Mouse (Mus musculus) forebrain, embryonic 14.5 days (tissue): Measurements from ENCODE around the gene 1520401A03Rik. TPM values are rescaled to one million over a fixed set of nuclear protein-coding genes. Genes with fewer than 3 reads are reported as not detected.
A peak's percentile ranks its signal among the peaks of the same experiment; 100 is the strongest.
"Not testable (repeated sequence)": the region's sequence is repeated elsewhere in the genome, so short reads cannot be mapped to it uniquely, and the experiment has no call there.

Source experiments
- ATAC-seq: fragments of 200-750 bp; cut with Nextera tagmentation; 2 replicates; pipeline ENCODE4 v1.8.0; 2017; ENCODE audit warnings: mild to moderate bottlenecking, moderate library complexity
- DNase-seq: peaks from one replicate; pipeline ENCODE4 v3.0.0-alpha.2; 2015; ENCODE audit warnings: low spot score
- H3K27ac ChIP-seq: fragments of 300-500 bp; sonication (generic); 2 replicates; pipeline ENCODE4 v1.5.1; 2014; ENCODE audit warnings: low read depth, mild to moderate bottlenecking, control low read depth, low read length, moderate library complexity
- H3K27me3 ChIP-seq: fragments of 300-500 bp; sonication (generic); replicated peaks from 2 replicates; pipeline ENCODE4 v1.6.1; 2014; ENCODE audit warnings: low read length, control low read depth, mixed read lengths; ENCODE audit not compliant: control insufficient read depth, insufficient read depth
- H3K36me3 ChIP-seq: fragments of 300-500 bp; sonication (generic); 2 replicates; pipeline ENCODE4 v1.6.1; 2014; ENCODE audit warnings: low read length, control low read depth; ENCODE audit not compliant: control insufficient read depth, insufficient read depth
- H3K4me1 ChIP-seq: fragments of 300-500 bp; sonication (generic); 2 replicates; pipeline ENCODE4 v1.6.1; 2014; ENCODE audit warnings: antibody characterized with exemption, low read length, control low read depth; ENCODE audit not compliant: control insufficient read depth, insufficient read depth
- H3K4me2 ChIP-seq: fragments of 300-500 bp; sonication (generic); 2 replicates; pipeline ENCODE4 v1.6.1; 2014; ENCODE audit warnings: mild to moderate bottlenecking, control low read depth, low read length
- H3K4me3 ChIP-seq: fragments of 300-500 bp; sonication (generic); 2 replicates; pipeline ENCODE4 v1.5.1; 2014; ENCODE audit warnings: low read depth, low read length, control low read depth
- H3K9ac ChIP-seq: fragments of 300-500 bp; sonication (generic); 2 replicates; pipeline ENCODE4 v1.6.1; 2014; ENCODE audit warnings: mild to moderate bottlenecking, low read length, control low read depth, moderate library complexity
- H3K9me3 ChIP-seq: fragments of 300-500 bp; sonication (generic); replicated peaks from 2 replicates; pipeline ENCODE4 v1.6.1; 2016; ENCODE audit warnings: low read length, control low read depth, mixed read lengths; ENCODE audit not compliant: control insufficient read depth
- WGBS: fragments of 180-500 bp; shearing (Covaris S2); extraction: QIAGEN DNeasy Blood & Tissue Kit; methylation state at CpG from one replicate; pipeline ENCODE4 v1.1.7; 2014; 5-methylcytosine and 5-hydroxymethylcytosine counted together
- polyA plus RNA-seq: library from polyadenylated mRNA; unstranded; fragments of >200 nt; fragmentation: Nextera tagmentation; extraction: Ambion mirVana; gene quantifications from 2 replicates; pipeline ENCODE4 v1.2.1, GENCODE M21; 2014

The 1520401A03Rik gene
- polyA plus RNA-seq, result not detected in 2 replicates

DNA sequence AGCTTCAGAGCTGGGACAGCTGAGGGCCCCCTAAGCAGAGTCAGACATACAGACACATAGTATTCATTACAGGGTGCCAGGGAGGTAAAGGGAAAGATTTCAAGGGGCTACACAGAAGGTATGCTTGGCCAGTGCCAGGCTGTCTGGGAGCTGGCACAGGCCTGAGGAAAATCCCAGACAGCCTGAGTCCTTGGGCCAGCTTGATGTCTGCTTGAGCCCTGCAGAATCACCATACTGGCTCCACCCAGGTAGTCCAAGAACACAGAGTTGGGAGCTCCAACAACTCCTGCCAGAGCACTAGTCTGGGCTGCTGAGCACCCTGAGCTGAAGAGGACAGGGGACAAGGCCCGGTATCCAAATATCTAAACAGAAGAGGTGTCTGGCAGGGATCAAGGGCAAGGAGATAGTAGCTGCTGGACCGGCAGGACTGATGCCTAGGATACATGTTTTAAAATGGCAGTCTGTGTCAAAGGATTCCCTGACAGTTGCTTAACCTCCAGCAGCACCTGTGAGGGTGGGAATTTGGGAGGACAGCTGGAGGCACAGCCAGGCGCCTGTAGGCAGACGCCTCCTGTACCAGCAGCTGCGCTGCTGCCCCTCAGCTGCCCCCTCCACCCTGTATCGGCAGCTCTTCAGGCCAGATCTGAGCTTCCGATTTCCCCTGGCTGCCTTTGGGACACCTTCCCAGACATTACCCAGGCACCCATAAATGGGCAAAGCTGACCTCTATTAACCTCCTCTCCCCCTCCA is at the start of gene 1520401A03Rik:
Gene 1520401A03Rik, minus strand, starts transcription at position 408 of the 750 bp plus-strand sequence.
- 76% methylated on average over 7 of the region's 7 CpGs for WGBS

GRCm38 (mm10) chr17:23772219-23772556 is 49.6 kb upstream of the 1520401A03Rik start:
- not testable (repeated sequence) for H3K36me3 ChIP-seq, H3K27me3 ChIP-seq, H3K9me3 ChIP-seq, ATAC-seq, H3K27ac ChIP-seq, DNase-seq
- H3K4me3 ChIP-seq, result peak overlapping the region; percentile 89
- H3K9ac ChIP-seq, result peak overlapping the region; percentile 41; the same call in 1 of the 2 replicates
- H3K4me1 ChIP-seq, result peaks cover 11% of the 10 kb centered on the region
- WGBS, result 78% methylated on average over 2 of the region's 2 CpGs
- H3K4me2 ChIP-seq, result peak overlapping the region; percentile 49

More for the DNA sequence above, at the start of gene 1520401A03Rik:
- Histone ChIP-seq H3K27ac (no peak within 1 kb of the TSS), H3K9me3 (no peaks in the 10 kb centered on the region), H3K9ac (no peak within 1 kb of the TSS), H3K27me3 (no peaks in the 10 kb centered on the region), H3K4me2 (no peak within 1 kb of the TSS), H3K4me1 (peaks cover 11% of the 10 kb centered on the region; the same call in 1 of the 2 replicates), H3K36me3 (no peaks in the 10 kb centered on the region), H3K4me3 (no peak within 1 kb of the TSS)
- DNase-seq, result no peak
- ATAC-seq, result no peak

DNA sequence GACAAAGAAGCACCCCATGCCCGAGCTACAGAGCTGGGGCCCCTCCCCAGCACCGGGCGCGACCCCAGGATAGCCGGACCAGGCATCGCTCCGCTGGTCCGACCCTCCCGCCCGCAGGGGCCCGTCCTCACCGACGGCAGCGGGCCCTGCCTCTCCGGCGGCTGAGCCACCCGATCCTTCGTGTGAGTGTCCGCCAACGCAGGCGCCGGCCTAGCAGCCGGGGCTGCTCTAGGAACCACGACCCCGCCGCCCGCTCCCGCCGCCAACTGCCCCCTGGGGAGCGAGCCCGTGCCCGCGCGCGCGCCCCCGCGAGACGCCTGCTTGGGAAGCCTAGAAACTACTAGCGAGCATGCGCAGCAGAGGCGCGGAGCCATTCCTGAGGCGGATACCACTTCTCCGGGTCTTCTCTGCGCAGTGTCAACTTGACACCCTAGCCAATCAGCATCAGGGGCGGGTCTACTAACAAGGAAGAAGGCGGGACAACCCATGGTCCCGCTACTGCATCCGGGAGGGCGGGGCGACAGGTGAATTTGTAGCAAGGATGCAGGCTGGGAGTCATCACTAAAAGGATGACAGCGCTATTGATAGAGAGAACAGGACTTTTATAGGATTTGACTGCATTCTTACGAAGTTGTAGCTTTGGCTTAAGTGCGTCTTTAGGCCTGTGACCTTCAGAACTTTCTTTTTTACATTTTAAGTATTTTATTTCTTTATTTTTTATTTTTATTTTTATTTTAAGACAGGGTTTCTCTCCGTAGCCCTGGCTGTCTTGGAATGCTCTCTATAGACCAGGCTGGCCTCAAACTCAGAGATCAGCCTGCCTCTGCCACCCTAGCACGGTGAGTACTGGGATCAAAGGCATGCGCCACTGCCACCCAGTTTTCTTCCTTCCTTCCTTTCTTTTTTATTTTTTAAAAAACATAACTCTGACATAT is 49.0 kb upstream of the 1520401A03Rik start, which contains the start of gene Flywch1:
Gene Flywch1, minus strand, starts transcription at position 319 of the 935 bp plus-strand sequence.
- ATAC-seq (peak; percentile 98), DNase-seq (peak; percentile 99)
- Histone ChIP-seq H3K4me3 (peak within 1 kb of the TSS; percentile 89), H3K4me2 (peak within 1 kb of the TSS; percentile 72), H3K9ac (peak within 1 kb of the TSS; percentile 97), H3K4me1 (peaks cover 11% of the 10 kb centered on the region), H3K9me3 (no peaks in the 10 kb centered on the region), H3K36me3 (peaks cover 4% of the 10 kb centered on the region), H3K27ac (peak within 1 kb of the TSS; percentile 84), H3K27me3 (no peaks in the 10 kb centered on the region)
- WGBS, result 3% methylated on average over 58 of the region's 58 CpGs

DNA sequence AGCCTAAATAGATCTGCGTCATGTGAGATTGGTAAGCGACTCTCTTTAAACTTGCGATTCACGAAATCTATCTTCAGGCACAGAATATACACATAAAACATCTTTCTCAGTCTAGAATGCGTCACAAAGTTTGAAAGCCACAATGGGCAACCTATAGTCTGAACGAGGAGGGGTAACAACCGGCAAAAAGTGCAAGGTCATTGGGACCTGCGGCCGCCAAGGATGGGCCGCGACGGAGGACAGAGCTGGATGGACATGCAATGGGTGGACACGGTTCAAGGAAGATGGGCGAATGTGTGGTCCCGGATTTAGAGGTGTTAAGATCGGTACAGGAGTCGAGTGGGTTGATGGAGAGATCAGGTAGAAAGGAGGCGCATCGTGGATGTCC is 48.3 kb upstream of the 1520401A03Rik start:
- Histone ChIP-seq H3K4me1 (peaks cover 11% of the 10 kb centered on the region), H3K27ac (peak overlapping the region; percentile 84), H3K36me3 (peaks cover 4% of the 10 kb centered on the region), H3K27me3 (no peaks in the 10 kb centered on the region), H3K4me3 (peak overlapping the region; percentile 89), H3K9me3 (no peaks in the 10 kb centered on the region), H3K9ac (peak overlapping the region; percentile 97), H3K4me2 (peak overlapping the region; percentile 72)
- DNase-seq (peak; percentile 22), ATAC-seq (no peak; the same call in 1 of the 2 replicates)
- under 1% methylated on average over 18 of the region's 19 CpGs for WGBS

DNA sequence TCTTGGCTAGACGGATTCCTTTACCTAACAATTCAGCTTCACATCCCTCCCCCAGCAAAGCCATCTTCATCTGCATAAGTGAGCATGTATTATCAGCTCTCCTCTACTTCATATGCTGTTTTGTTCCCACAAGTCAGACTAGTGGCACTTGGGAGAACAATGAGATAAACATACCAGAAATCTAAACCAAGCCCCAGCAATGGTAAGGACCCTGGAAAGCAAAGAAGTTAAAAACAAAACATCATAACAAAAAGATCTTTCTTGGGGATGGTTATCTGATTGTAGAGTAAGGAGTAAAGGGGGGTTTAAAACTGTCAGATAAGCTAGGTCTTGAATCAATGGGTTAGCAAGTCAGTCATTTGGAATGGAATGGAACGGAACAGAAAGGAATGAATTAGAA is 47.9 kb upstream of the 1520401A03Rik start:
- H3K27me3 ChIP-seq, result no peaks in the 10 kb centered on the region
- peaks cover 11% of the 10 kb centered on the region for H3K4me1 ChIP-seq
- no peaks in the 10 kb centered on the region for H3K9me3 ChIP-seq
- peak overlapping the region; percentile 84; the same call in 1 of the 2 replicates for H3K27ac ChIP-seq
- H3K36me3 ChIP-seq, result peaks cover 4% of the 10 kb centered on the region
- peak; percentile 25 for DNase-seq
- H3K4me3 ChIP-seq, result peak overlapping the region; percentile 89
- no peak for ATAC-seq
- H3K4me2 ChIP-seq, result peak overlapping the region; percentile 72
- 13% methylated on average over 2 of the region's 2 CpGs for WGBS
- peak overlapping the region; percentile 97 for H3K9ac ChIP-seq

- DNase-seq, result no peak
- H3K36me3 ChIP-seq, result peaks cover 44% of the 10 kb centered on the region
- 86% methylated on average over 11 of the region's 11 CpGs for whole genome bisulfite sequencing
Measured at GRCm38 (mm10) chr17:23762976-23763375, 40.4 kb upstream of the 1520401A03Rik start.

GRCm38 (mm10) chr17:23761155-23761554 is 38.6 kb upstream of the 1520401A03Rik start:
- H3K4me2 ChIP-seq, result no peak overlapping the region
- peaks cover 62% of the 10 kb centered on the region for H3K36me3 ChIP-seq
- H3K4me3 ChIP-seq, result no peak overlapping the region
- ATAC-seq, result no peak
- H3K9ac ChIP-seq, result no peak overlapping the region
- H3K27me3 ChIP-seq, result no peaks in the 10 kb centered on the region
- DNase-seq, result no peak
- no peaks in the 10 kb centered on the region for H3K4me1 ChIP-seq
- no peaks in the 10 kb centered on the region for H3K9me3 ChIP-seq
- 95% methylated on average over 3 of the region's 3 CpGs for WGBS
- no peak overlapping the region for H3K27ac ChIP-seq

More at GRCm38 (mm10) chr17:23762976-23763375, 40.4 kb upstream of the 1520401A03Rik start:
- Histone ChIP-seq H3K4me1 (no peaks in the 10 kb centered on the region), H3K9ac (peak overlapping the region; percentile 17; the same call in 1 of the 2 replicates), H3K27ac (no peak overlapping the region), H3K27me3 (no peaks in the 10 kb centered on the region), H3K4me3 (no peak overlapping the region), H3K4me2 (no peak overlapping the region), H3K9me3 (no peaks in the 10 kb centered on the region)
- ATAC-seq, result peak; percentile 11; the same call in 1 of the 2 replicates

DNA sequence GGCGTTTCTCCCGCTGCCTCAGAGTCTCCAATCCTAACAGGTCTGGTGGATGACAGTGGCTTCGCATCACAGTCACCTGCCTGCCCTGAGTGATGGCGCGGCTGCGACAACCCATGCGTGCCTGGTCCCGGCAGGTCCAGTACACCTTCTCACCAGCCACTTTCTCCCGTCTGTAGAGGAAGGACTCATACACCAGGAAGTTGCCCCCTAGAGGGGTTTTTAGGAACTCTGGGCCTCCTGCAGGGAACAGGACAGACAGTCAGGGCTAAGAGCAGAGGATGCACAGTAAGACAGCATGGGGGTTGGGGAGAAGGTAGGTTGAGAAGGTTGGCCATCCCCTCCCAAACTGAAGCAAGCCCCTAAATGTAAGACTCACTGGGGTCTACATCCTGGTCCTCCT is 37.6 kb upstream of the 1520401A03Rik start:
- H3K4me1 ChIP-seq, result no peaks in the 10 kb centered on the region
- H3K9me3 ChIP-seq, result no peaks in the 10 kb centered on the region

More for the DNA sequence above, 37.6 kb upstream of the 1520401A03Rik start:
- Histone ChIP-seq H3K4me3 (no peak overlapping the region), H3K4me2 (no peak overlapping the region), H3K36me3 (peaks cover 71% of the 10 kb centered on the region), H3K27me3 (no peaks in the 10 kb centered on the region), H3K9ac (no peak overlapping the region), H3K27ac (no peak overlapping the region)
- WGBS, result 94% methylated on average over 9 of the region's 9 CpGs
- no peak for DNase-seq
- no peak for ATAC-seq
